Mouse (Mus musculus) liver, embryonic 14.5 days (tissue): ENCODE data around the gene Scarb2.

Experiments used
- CTCF ChIP-seq: IDR thresholded peaks from 2 replicates; pipeline ENCODE4 v1.5.1; 2016; ENCODE audit warnings: antibody characterized with exemption, low read depth, control low read depth
- EP300 ChIP-seq: IDR thresholded peaks from 2 replicates; pipeline ENCODE4 v1.6.1; 2016; ENCODE audit warnings: antibody characterized with exemption, low read depth

- TF ChIP-seq CTCF: no peak
- TF ChIP-seq EP300: no peak
Observed at GRCm38 (mm10) chr5:92495291-92495690, 11.3 kb downstream of the Scarb2 start.
